Mouse (Mus musculus): Measurements from ENCODE around the gene Nes. TPM values are rescaled to one million over a fixed set of nuclear protein-coding genes. Genes with fewer than 3 reads are reported as not detected.
A peak's percentile ranks its signal among the peaks of the same experiment; 100 is the strongest.

Gene Nes
- polyA plus RNA-seq, 1 experiment from 2014 or later: 9.2 TPM

GRCm38 (mm10) chr3:88005822-88006786 is 35.2 kb downstream of the Nes start:
- Histone ChIP-seq H3K27me3 (replicated peaks; ENCODE audit: control insufficient read depth, insufficient read depth, low read length) (peaks cover 17% of the 10 kb centered on the region), H3K36me3 (ENCODE audit: control insufficient read depth, insufficient read depth) (no peaks in the 10 kb centered on the region), H3K4me1 (replicated peaks; ENCODE audit: control insufficient read depth, insufficient read depth, low read length) (no peaks in the 10 kb centered on the region), H3K4me3 (ENCODE audit: low read depth, low read length) (no peak overlapping the region), H3K4me2 (replicated peaks; ENCODE audit: low read depth) (no peak overlapping the region), H3K27ac (ENCODE audit: low read depth, low read length) (no peak overlapping the region), H3K9ac (ENCODE audit: low read depth, low read length) (no peak overlapping the region), H3K9me3 (ENCODE audit: control insufficient read depth) (no peaks in the 10 kb centered on the region)
- peak; percentile 65 for TF ChIP-seq CTCF (IDR thresholded peaks at IDR 0.05; ENCODE audit: low read depth)
- 77% methylated on average over 18 of the region's 18 CpGs for WGBS
- no peak for ATAC-seq

GRCm38 (mm10) chr3:88010634-88011265 is 39.9 kb downstream of the Nes start:
- Histone ChIP-seq H3K4me1 (replicated peaks; ENCODE audit: control insufficient read depth, insufficient read depth, low read length) (no peaks in the 10 kb centered on the region), H3K9ac (ENCODE audit: low read depth, low read length) (no peak overlapping the region), H3K4me3 (ENCODE audit: low read depth, low read length) (no peak overlapping the region), H3K4me2 (replicated peaks; ENCODE audit: low read depth) (no peak overlapping the region), H3K9me3 (ENCODE audit: control insufficient read depth) (no peaks in the 10 kb centered on the region), H3K27ac (ENCODE audit: low read depth, low read length) (no peak overlapping the region), H3K27me3 (replicated peaks; ENCODE audit: control insufficient read depth, insufficient read depth, low read length) (0 out of 2 replicates have a peak, but pooled peaks cover 4% of the 10 kb centered on the region), H3K36me3 (ENCODE audit: control insufficient read depth, insufficient read depth) (no peaks in the 10 kb centered on the region)
- WGBS: 11% methylated on average over 6 of the region's 6 CpGs
- no peak for ATAC-seq
- TF ChIP-seq CTCF (IDR thresholded peaks at IDR 0.05; ENCODE audit: low read depth): peak; percentile 66

GRCm38 (mm10) chr3:88022322-88023191 is 51.7 kb downstream of the Nes start:
- H3K36me3 ChIP-seq (ENCODE audit: control insufficient read depth, insufficient read depth): no peaks in the 10 kb centered on the region
- H3K4me2 ChIP-seq (replicated peaks; ENCODE audit: low read depth): peak overlapping the region; percentile 84
- no peak for TF ChIP-seq CTCF (IDR thresholded peaks at IDR 0.05; ENCODE audit: low read depth)
- whole genome bisulfite sequencing: 2% methylated on average over 66 of the region's 66 CpGs
- peak overlapping the region; percentile 52 for H3K4me3 ChIP-seq (ENCODE audit: low read depth, low read length)
- no peak overlapping the region for H3K27ac ChIP-seq (ENCODE audit: low read depth, low read length)
- H3K9me3 ChIP-seq (ENCODE audit: control insufficient read depth): no peaks in the 10 kb centered on the region
- H3K9ac ChIP-seq (ENCODE audit: low read depth, low read length): no peak overlapping the region
- ATAC-seq: peak; percentile 83
- H3K4me1 ChIP-seq (replicated peaks; ENCODE audit: control insufficient read depth, insufficient read depth, low read length): 0 out of 2 replicates have a peak, but pooled peaks cover 4% of the 10 kb centered on the region
- H3K27me3 ChIP-seq (replicated peaks; ENCODE audit: control insufficient read depth, insufficient read depth, low read length): peaks cover 65% of the 10 kb centered on the region

- ATAC-seq: peak; percentile 67
- no peak overlapping the region for H3K27ac ChIP-seq (ENCODE audit: low read depth, low read length)
- TF ChIP-seq CTCF (IDR thresholded peaks at IDR 0.05; ENCODE audit: low read depth): 0 out of 2 replicates have a peak, but pooled peaks have one; percentile 27
- peak overlapping the region; percentile 52 for H3K4me3 ChIP-seq (ENCODE audit: low read depth, low read length)
- H3K36me3 ChIP-seq (ENCODE audit: control insufficient read depth, insufficient read depth): no peaks in the 10 kb centered on the region
- H3K27me3 ChIP-seq (replicated peaks; ENCODE audit: control insufficient read depth, insufficient read depth, low read length): peaks cover 66% of the 10 kb centered on the region
- peak overlapping the region; percentile 84 for H3K4me2 ChIP-seq (replicated peaks; ENCODE audit: low read depth)
- H3K9ac ChIP-seq (ENCODE audit: low read depth, low read length): no peak overlapping the region
- H3K9me3 ChIP-seq (ENCODE audit: control insufficient read depth): peaks cover 5% of the 10 kb centered on the region; the same call in 1 of the 2 replicates
- H3K4me1 ChIP-seq (replicated peaks; ENCODE audit: control insufficient read depth, insufficient read depth, low read length): 0 out of 2 replicates have a peak, but pooled peaks cover 4% of the 10 kb centered on the region
- WGBS: under 1% methylated on average over 81 of the region's 81 CpGs
Observed at GRCm38 (mm10) chr3:88023192-88024074, 52.6 kb downstream of the Nes start.

- Histone ChIP-seq H3K4me2 (replicated peaks; ENCODE audit: low read depth) (no peak overlapping the region), H3K9ac (ENCODE audit: low read depth, low read length) (no peak overlapping the region), H3K9me3 (ENCODE audit: control insufficient read depth) (peaks cover 7% of the 10 kb centered on the region; the same call in 1 of the 2 replicates), H3K27me3 (replicated peaks; ENCODE audit: control insufficient read depth, insufficient read depth, low read length) (peaks cover 60% of the 10 kb centered on the region), H3K4me3 (ENCODE audit: low read depth, low read length) (no peak overlapping the region), H3K27ac (ENCODE audit: low read depth, low read length) (no peak overlapping the region), H3K4me1 (replicated peaks; ENCODE audit: control insufficient read depth, insufficient read depth, low read length) (0 out of 2 replicates have a peak, but pooled peaks cover 4% of the 10 kb centered on the region), H3K36me3 (ENCODE audit: control insufficient read depth, insufficient read depth) (no peaks in the 10 kb centered on the region)
- WGBS: 65% methylated on average over 7 of the region's 7 CpGs
- ATAC-seq: no peak
- no peak for TF ChIP-seq CTCF (IDR thresholded peaks at IDR 0.05; ENCODE audit: low read depth)
Observed at GRCm38 (mm10) chr3:88026823-88027222, 55.9 kb downstream of the Nes start.
